Comparison of ENCODE assay signal across 9 mouse cellular contexts in genomic region chr1:86447596-86448171, GRCm38 (mm10). TPM values are rescaled to one million over a fixed set of nuclear protein-coding genes. Genes with fewer than 3 reads are reported as not detected.
A peak's percentile ranks its signal among the peaks of the same experiment; 100 is the strongest.
DNase-seq lines count a peak whose midpoint lies in the region; ATAC-seq and TF ChIP-seq lines count a peak whose summit lies in the region.
"Had no signal": no experiment of that assay in that cellular context is flagged by ENCODE, and none has a peak within 500 bp of the region (broad histone marks: within the 10 kb centered on the region; RNA-seq: fewer than 3 reads in every experiment).

No protein-coding gene starts in this region.

- H3K9me3 ChIP-seq in heart, embryonic 14.5 days (ENCODE audit: control insufficient read depth, low read length) = no peaks in the 10 kb centered on the region
- no peaks in the 10 kb centered on the region for H3K9me3 ChIP-seq in limb, embryonic 13.5 days
- no peaks in the 10 kb centered on the region for H3K9me3 ChIP-seq in stomach, embryonic 14.5 days (ENCODE audit: control insufficient read depth, low read depth, low read length)

- no peak for ATAC-seq in heart, embryonic 14.5 days (ENCODE audit: insufficient number of reproducible peaks, insufficient read depth, low FRiP score, low read depth)
- no peak for ATAC-seq in limb, embryonic 13.5 days (ENCODE audit: low FRiP score, low read depth)
- peak; percentile 16; the same call in 1 of the 2 replicates for ATAC-seq in stomach, embryonic 14.5 days (ENCODE audit: insufficient number of reproducible peaks, insufficient read depth, low FRiP score, low read depth)
- no peak for ATAC-seq in megakaryocyte progenitor cell, adult 5-6 weeks (replicated peaks; ENCODE audit: poor library complexity)

- peaks cover 26 to 31% of the 10 kb centered on the region in 2 experiments for H3K4me1 ChIP-seq in heart, embryonic 14.5 days (ENCODE audit: control insufficient read depth in 2 of 2, insufficient read depth in 2 of 2, low read length in 2 of 2)
- peaks cover 29% of the 10 kb centered on the region for H3K4me1 ChIP-seq in limb, embryonic 13.5 days
- peaks cover 26% of the 10 kb centered on the region for H3K4me1 ChIP-seq in stomach, embryonic 14.5 days (ENCODE audit: control insufficient read depth, insufficient read depth, low read length)

- H3K4me2 ChIP-seq in heart, embryonic 14.5 days (ENCODE audit: low read length) = peak overlapping the region; percentile 40
- no peak overlapping the region; the same call in 1 of the 2 replicates for H3K4me2 ChIP-seq in limb, embryonic 13.5 days (replicated peaks)
- H3K4me2 ChIP-seq in stomach, embryonic 14.5 days (replicated peaks; ENCODE audit: low read depth, low read length) = peak overlapping the region; percentile 28

- H3K36me3 ChIP-seq in heart, embryonic 14.5 days (ENCODE audit: control insufficient read depth, insufficient read depth, low read length) = no peaks in the 10 kb centered on the region
- H3K36me3 ChIP-seq in limb, embryonic 13.5 days = no peaks in the 10 kb centered on the region
- H3K36me3 ChIP-seq in stomach, embryonic 14.5 days (ENCODE audit: control insufficient read depth, insufficient read depth, low read length) = no peaks in the 10 kb centered on the region

- H3K4me3 ChIP-seq in heart, embryonic 14.5 days (ENCODE audit: control insufficient read depth in 1 of 2, insufficient read depth in 1 of 2, low read depth in 1 of 2, low read length in 2 of 2) = no peak overlapping the region
- H3K4me3 ChIP-seq in limb, embryonic 13.5 days = no peak overlapping the region
- H3K4me3 ChIP-seq in stomach, embryonic 14.5 days (ENCODE audit: low read depth, low read length) = no peak overlapping the region

- no peak for TF ChIP-seq POLR2A in brain, embryonic 14.5 days (IDR thresholded peaks at IDR 0.05; ENCODE audit: borderline replicate concordance, extremely low read depth, insufficient read depth, insufficient read length, poor library complexity, severe bottlenecking)

- 19% methylated on average over 13 of the region's 13 CpGs for WGBS in heart, embryonic 14.5 days
- 44% methylated on average over 13 of the region's 13 CpGs for WGBS in limb, embryonic 13.5 days
- 31% methylated on average over 13 of the region's 13 CpGs for WGBS in stomach, embryonic 14.5 days

- peak overlapping the region; percentile 35 for H3K9ac ChIP-seq in heart, embryonic 14.5 days (ENCODE audit: low read length)
- 0 out of 2 replicates have a peak overlapping the region, but pooled peaks have one; percentile 35 for H3K9ac ChIP-seq in limb, embryonic 13.5 days
- H3K9ac ChIP-seq in stomach, embryonic 14.5 days (replicated peaks; ENCODE audit: low read depth, low read length) = 0 out of 2 replicates have a peak overlapping the region, but pooled peaks have one; percentile 18

- TF ChIP-seq CTCF in brain, embryonic 14.5 days (IDR thresholded peaks at IDR 0.05; ENCODE audit: borderline replicate concordance, extremely low read depth, insufficient read depth, insufficient read length) = no peak

- no peaks in the 10 kb centered on the region for H3K27me3 ChIP-seq in heart, embryonic 14.5 days (ENCODE audit: control insufficient read depth, insufficient read depth, low read length)
- H3K27me3 ChIP-seq in limb, embryonic 13.5 days = no peaks in the 10 kb centered on the region
- no peaks in the 10 kb centered on the region for H3K27me3 ChIP-seq in stomach, embryonic 14.5 days (ENCODE audit: control insufficient read depth, insufficient read depth, low read length)

- DNase-seq in cerebellum, adult 11 months = peak; percentile 15
- DNase-seq in cerebellum, adult 18-20 months = no peak
- DNase-seq in brain, embryonic 14.5 days (ENCODE audit: low read depth) = peak; percentile 79
- DNase-seq in retina, embryonic 14.5 days (ENCODE audit: low spot score) = no peak

- peak overlapping the region; percentile 69 to 76 for H3K27ac ChIP-seq in heart, embryonic 14.5 days (replicated peaks in 1 of 2; ENCODE audit: control insufficient read depth in 1 of 2, insufficient read depth in 1 of 2, low read depth in 2 of 2, low read length in 2 of 2)
- H3K27ac ChIP-seq in limb, embryonic 13.5 days = peak overlapping the region; percentile 61; the same call in 1 of the 2 replicates
- peak overlapping the region; percentile 94 for H3K27ac ChIP-seq in stomach, embryonic 14.5 days (ENCODE audit: low read length)

RNA-seq across cellular contexts. Expression of gene Tex44, which starts 21.6 kb away (rescaled TPM):
- polyA plus RNA-seq in brain, embryonic 14.5 days (2012; rRNA removed) = not detected in 2 replicates
- not detected in 2 replicates for polyA plus RNA-seq in heart, embryonic 14.5 days (2014; fragmentation: Nextera tagmentation; extraction: Ambion mirVana)
- polyA plus RNA-seq in limb, embryonic 13.5 days (2015; fragmentation: Nextera tagmentation; extraction: Ambion mirVana) = not detected in 2 replicates
- not detected in 2 replicates for polyA plus RNA-seq in stomach, embryonic 14.5 days (2014; fragmentation: Nextera tagmentation; extraction: Ambion mirVana)
- total RNA-seq in megakaryocyte progenitor cell, adult 5-6 weeks (2015) = not detected in 2 replicates
- total RNA-seq in megakaryocyte progenitor cell, adult 5-6 weeks (2017) = not detected in 2 replicates
- polyA plus RNA-seq: spleen, adult 2 months had no signal

RNA-seq across cellular contexts. Expression of gene Nmur1, which starts 21.7 kb away (rescaled TPM):
- polyA plus RNA-seq in brain, embryonic 14.5 days (2012; rRNA removed) = 0.09 and 0.11 TPM in 2 replicates
- not detected in 2 replicates for polyA plus RNA-seq in heart, embryonic 14.5 days (2014; fragmentation: Nextera tagmentation; extraction: Ambion mirVana)
- not detected in 2 replicates for polyA plus RNA-seq in limb, embryonic 13.5 days (2015; fragmentation: Nextera tagmentation; extraction: Ambion mirVana)
- not detected in 2 replicates for polyA plus RNA-seq in stomach, embryonic 14.5 days (2014; fragmentation: Nextera tagmentation; extraction: Ambion mirVana)
- total RNA-seq in megakaryocyte progenitor cell, adult 5-6 weeks (2015) = 1.0 TPM in 1 of 2 replicates, not detected in the other
- not detected in 2 replicates for total RNA-seq in megakaryocyte progenitor cell, adult 5-6 weeks (2017)

Comparison
In these comparisons a context has a peak if more than half of its experiments do, and no peak if none do; other contexts are left out.
1. DNase-seq: peak in cerebellum, adult 11 months (single experiment) and brain, embryonic 14.5 days (single experiment); none in cerebellum, adult 18-20 months (0 of 2) and retina, embryonic 14.5 days (single experiment).
2. Peak in every context shown above with its lines, with median percentiles within 50 percentile points of each other: H3K27ac ChIP-seq and H3K9ac ChIP-seq.